Mouse (Mus musculus) lung, postnatal 0 days (tissue): ENCODE results near the gene Acad11.

ENCODE experiments used
- CTCF ChIP-seq: IDR thresholded peaks from 2 replicates; pipeline ENCODE4 v1.5.1; 2016; ENCODE audit warnings: antibody characterized with exemption, mild to moderate bottlenecking
- EP300 ChIP-seq: IDR thresholded peaks from 2 replicates; pipeline ENCODE4 v1.6.1; 2016; ENCODE audit warnings: antibody characterized with exemption, mild to moderate bottlenecking, control low read depth

DNA sequence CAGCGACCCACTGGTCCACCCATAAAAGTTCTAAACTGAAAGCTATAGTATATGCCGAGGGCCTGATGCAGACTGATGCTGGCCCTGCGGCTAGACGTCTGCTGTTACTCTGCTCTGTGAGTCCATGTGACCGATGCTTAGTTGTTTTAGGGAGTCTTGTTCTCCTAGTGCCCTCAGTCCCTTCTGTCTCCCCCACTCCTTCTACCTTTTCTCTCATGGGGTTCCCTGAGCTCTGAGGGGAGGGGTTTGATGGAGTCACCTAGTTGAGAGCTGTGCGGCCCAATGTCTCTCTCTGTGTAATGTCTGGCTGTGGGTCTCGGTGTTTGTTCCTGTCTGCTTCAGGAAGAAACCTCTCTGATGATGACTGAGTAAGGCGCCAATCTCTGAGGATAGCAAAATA is 36.0 kb upstream of the Acad11 start:
- TF ChIP-seq CTCF, result no peak
- TF ChIP-seq EP300, result no peak
